Mouse (Mus musculus) embryonic facial prominence, embryonic 14.5 days (tissue): ENCODE measurements around the gene Apip. TPM values are rescaled to one million over a fixed set of nuclear protein-coding genes. Genes with fewer than 3 reads are reported as not detected.
A peak's percentile ranks its signal among the peaks of the same experiment; 100 is the strongest.

Experiments used
- ATAC-seq: fragments of 200-750 bp; cut with Nextera tagmentation; 2 replicates; pipeline ENCODE4 v1.8.0; 2017; ENCODE audit warnings: low read depth, moderate number of reproducible peaks, moderate TSS enrichment
- DNase-seq: peaks from one replicate; pipeline ENCODE4 v3.0.0-alpha.2; 2015; ENCODE audit warnings: low spot score
- H3K27ac ChIP-seq: fragments of 300-500 bp; sonication (generic); replicated peaks from 2 replicates; pipeline ENCODE4 v1.5.1; 2014; ENCODE audit warnings: low read depth, mild to moderate bottlenecking, low read length, moderate library complexity
- H3K27me3 ChIP-seq: fragments of 300-500 bp; sonication (generic); replicated peaks from 2 replicates; pipeline ENCODE4 v1.6.1; 2014; ENCODE audit warnings: low read length; ENCODE audit not compliant: control insufficient read depth, insufficient read depth
- H3K36me3 ChIP-seq: fragments of 300-500 bp; sonication (generic); 2 replicates; pipeline ENCODE4 v1.6.1; 2014; ENCODE audit warnings: low read length, mixed read lengths; ENCODE audit not compliant: control insufficient read depth, insufficient read depth
- H3K4me1 ChIP-seq: fragments of 300-500 bp; sonication (generic); 2 replicates; pipeline ENCODE4 v1.6.1; 2014; ENCODE audit warnings: antibody characterized with exemption, low read length; ENCODE audit not compliant: control insufficient read depth, insufficient read depth
- H3K4me2 ChIP-seq: fragments of 300-500 bp; sonication (generic); 2 replicates; pipeline ENCODE4 v1.6.1; 2014; ENCODE audit warnings: low read depth, mild to moderate bottlenecking, low read length, moderate library complexity, mixed read lengths
- H3K4me3 ChIP-seq: fragments of 300-500 bp; sonication (generic); 2 replicates; pipeline ENCODE4 v1.5.1; 2014; ENCODE audit warnings: low read depth, mild to moderate bottlenecking, low read length
- H3K9ac ChIP-seq: fragments of 300-500 bp; sonication (generic); 2 replicates; pipeline ENCODE4 v1.6.1; 2014; ENCODE audit warnings: low read depth, mild to moderate bottlenecking, low read length, moderate library complexity, mixed read lengths
- H3K9me3 ChIP-seq: fragments of 300-500 bp; sonication (generic); 2 replicates; pipeline ENCODE4 v1.6.1; 2016; ENCODE audit warnings: low read length; ENCODE audit not compliant: control insufficient read depth
- WGBS: fragments of 180-500 bp; shearing (Covaris S2); extraction: QIAGEN DNeasy Blood & Tissue Kit; methylation state at CpG from one replicate; pipeline ENCODE4 v1.1.7; 2014; 5-methylcytosine and 5-hydroxymethylcytosine counted together
- polyA plus RNA-seq: library from polyadenylated mRNA; unstranded; fragments of >200 nt; fragmentation: Nextera tagmentation; extraction: Ambion mirVana; gene quantifications from 2 replicates; pipeline ENCODE4 v1.2.1, GENCODE M21; 2014

The Apip gene
- polyA plus RNA-seq, 1 experiment from 2014 or later, result 90.8 TPM

GRCm38 (mm10) chr2:103118324-103119196 lies 45.1 kb downstream of the Apip start:
- no peaks in the 10 kb centered on the region for H3K36me3 ChIP-seq
- H3K4me3 ChIP-seq, result no peak overlapping the region
- no peaks in the 10 kb centered on the region for H3K9me3 ChIP-seq
- DNase-seq (no peak), ATAC-seq (no peak)
- no peaks in the 10 kb centered on the region for H3K27me3 ChIP-seq
- H3K27ac ChIP-seq, result no peak overlapping the region
- 0 out of 2 replicates have a peak, but pooled peaks cover 3% of the 10 kb centered on the region for H3K4me1 ChIP-seq
- 61% methylated on average over 6 of the region's 6 CpGs for WGBS
- no peak overlapping the region for H3K4me2 ChIP-seq
- H3K9ac ChIP-seq, result no peak overlapping the region

GRCm38 (mm10) chr2:103119197-103119854 lies 45.9 kb downstream of the Apip start:
- no peaks in the 10 kb centered on the region for H3K9me3 ChIP-seq
- 0 out of 2 replicates have a peak, but pooled peaks cover 3% of the 10 kb centered on the region for H3K4me1 ChIP-seq
- H3K4me2 ChIP-seq, result no peak overlapping the region
- 71% methylated on average over 7 of the region's 7 CpGs for WGBS
- no peaks in the 10 kb centered on the region for H3K27me3 ChIP-seq
- H3K27ac ChIP-seq, result no peak overlapping the region
- no peak for DNase-seq
- ATAC-seq, result no peak
- H3K4me3 ChIP-seq, result no peak overlapping the region
- H3K9ac ChIP-seq, result no peak overlapping the region
- no peaks in the 10 kb centered on the region for H3K36me3 ChIP-seq

- Histone ChIP-seq H3K9ac (no peak overlapping the region), H3K4me2 (no peak overlapping the region), H3K9me3 (0 out of 2 replicates have a peak, but pooled peaks cover 5% of the 10 kb centered on the region), H3K4me3 (no peak overlapping the region), H3K27ac (no peak overlapping the region), H3K27me3 (no peaks in the 10 kb centered on the region), H3K36me3 (no peaks in the 10 kb centered on the region), H3K4me1 (no peaks in the 10 kb centered on the region)
- DNase-seq, result no peak
- no peak for ATAC-seq
- WGBS, result 91% methylated on average over 2 of the region's 2 CpGs
Observed at GRCm38 (mm10) chr2:103129676-103130075, 56.2 kb downstream of the Apip start.

- Histone ChIP-seq H3K4me2 (no peak overlapping the region), H3K4me3 (no peak overlapping the region), H3K36me3 (no peaks in the 10 kb centered on the region), H3K27me3 (no peaks in the 10 kb centered on the region), H3K9ac (no peak overlapping the region), H3K27ac (no peak overlapping the region), H3K4me1 (no peaks in the 10 kb centered on the region), H3K9me3 (0 out of 2 replicates have a peak, but pooled peaks cover 5% of the 10 kb centered on the region)
- peak; percentile 47 for DNase-seq
- 25% methylated on average over 4 of the region's 4 CpGs for WGBS
- peak; percentile 18; the same call in 1 of the 2 replicates for ATAC-seq
Observed at GRCm38 (mm10) chr2:103131145-103131544, 57.7 kb downstream of the Apip start.

GRCm38 (mm10) chr2:103138529-103139265 lies 65.2 kb downstream of the Apip start:
- WGBS, result 63% methylated on average over 8 of the region's 8 CpGs
- Histone ChIP-seq H3K4me3 (no peak overlapping the region), H3K4me2 (no peak overlapping the region), H3K9ac (no peak overlapping the region), H3K27me3 (no peaks in the 10 kb centered on the region), H3K27ac (no peak overlapping the region), H3K9me3 (0 out of 2 replicates have a peak, but pooled peaks cover 5% of the 10 kb centered on the region), H3K4me1 (no peaks in the 10 kb centered on the region; the same call in 1 of the 2 replicates), H3K36me3 (no peaks in the 10 kb centered on the region)
- DNase-seq, result peak; percentile 65
- peak; percentile 71; the same call in 1 of the 2 replicates for ATAC-seq

Other genes starting within 250 kb of the Apip start
- 49.8 and 57.3 TPM in 2 replicates for gene Cd44, start 172.0 kb upstream of the Apip start, polyA plus RNA-seq
- 36.6 and 41.1 TPM in 2 replicates for gene Pdhx, start 162 bp upstream of the Apip start, polyA plus RNA-seq
- gene Ehf, start 229.6 kb downstream of the Apip start, polyA plus RNA-seq, result 8.4 and 13.1 TPM in 2 replicates